Mouse (Mus musculus) spleen, adult 2 months (tissue): Measurements from ENCODE around the gene Gas2l3.

ENCODE experiments used
- CTCF ChIP-seq: fragments of 200-500 bp; IDR thresholded peaks from 2 replicates; pipeline ENCODE4 v1.5.1; 2011; ENCODE audit warnings: mild to moderate bottlenecking, inconsistent platforms; ENCODE audit not compliant: insufficient read depth, insufficient read length, insufficient replicate concordance; ENCODE audit errors: extremely low read depth
- POLR2A ChIP-seq: fragments of 200-500 bp; IDR thresholded peaks from 2 replicates; pipeline ENCODE4 v1.6.1; 2011; ENCODE audit warnings: low read depth, low read length, inconsistent platforms

GRCm38 (mm10) chr10:89435920-89436319 is 7.8 kb downstream of the Gas2l3 start:
- no peak for TF ChIP-seq CTCF
- TF ChIP-seq POLR2A: no peak
